Mouse (Mus musculus) thymus, adult 2 months (tissue): ENCODE data around the gene Spaar.

Source experiments
- CTCF ChIP-seq: fragments of 200-500 bp; IDR thresholded peaks from 2 replicates; pipeline ENCODE4 v1.5.1; 2012; ENCODE audit warnings: mild to moderate bottlenecking, control low read depth, low read length, moderate library complexity, borderline replicate concordance; ENCODE audit not compliant: control insufficient read depth, poor library complexity, insufficient read depth; ENCODE audit errors: extremely low read depth
- POLR2A ChIP-seq: fragments of 200-500 bp; IDR thresholded peaks from 2 replicates; pipeline ENCODE4 v1.6.1; 2012; ENCODE audit warnings: mild to moderate bottlenecking, low read length, control low read depth, moderate library complexity; ENCODE audit not compliant: control insufficient read depth, poor library complexity, insufficient read depth; ENCODE audit errors: extremely low read depth

DNA sequence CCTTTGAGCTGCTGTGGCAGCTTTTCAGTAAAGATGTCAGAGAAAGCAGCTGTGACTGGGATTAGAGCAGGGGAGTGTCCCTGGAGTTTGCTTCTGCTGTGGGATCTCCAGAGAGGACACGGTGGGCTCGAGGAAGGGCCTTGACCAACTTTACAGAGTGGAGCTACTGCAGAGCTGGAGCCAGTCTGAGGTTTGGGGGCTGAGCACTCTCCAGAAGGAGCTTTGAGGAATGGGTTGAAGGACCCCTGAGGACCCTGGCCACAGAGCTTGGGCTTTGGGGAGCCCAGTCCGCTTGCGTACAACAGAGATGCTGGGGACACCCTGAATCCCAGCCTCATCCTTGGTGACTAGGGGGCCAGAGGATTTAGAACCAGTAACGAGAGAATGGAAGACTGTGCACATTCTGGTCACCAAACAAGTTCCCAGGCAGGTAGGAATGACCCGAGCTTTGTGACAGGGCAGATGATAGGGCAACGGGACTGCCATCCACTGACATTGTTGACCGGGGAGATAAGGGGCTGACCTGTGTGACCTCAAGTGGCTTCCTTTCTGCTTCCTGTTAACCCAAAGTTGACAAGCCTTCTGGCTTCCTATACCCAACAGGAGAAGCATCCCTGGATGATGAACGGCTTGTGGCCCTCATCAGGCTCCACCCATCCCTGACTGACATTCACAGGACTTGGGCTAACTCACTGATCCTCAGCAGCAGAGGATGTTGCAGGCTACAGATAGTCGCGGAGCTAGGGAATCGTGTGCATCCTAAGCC lies 3.4 kb upstream of the Spaar start:
- TF ChIP-seq CTCF (no peak), POLR2A (no peak)
